Mouse (Mus musculus): ENCODE measurements at regions not wholly inside any gene's neighbourhood (a gene's known extent, or its start where the extent isn't known, plus 50 kb on each side); places are given as distances from the start of the nearest gene placed in this dataset.

DNA sequence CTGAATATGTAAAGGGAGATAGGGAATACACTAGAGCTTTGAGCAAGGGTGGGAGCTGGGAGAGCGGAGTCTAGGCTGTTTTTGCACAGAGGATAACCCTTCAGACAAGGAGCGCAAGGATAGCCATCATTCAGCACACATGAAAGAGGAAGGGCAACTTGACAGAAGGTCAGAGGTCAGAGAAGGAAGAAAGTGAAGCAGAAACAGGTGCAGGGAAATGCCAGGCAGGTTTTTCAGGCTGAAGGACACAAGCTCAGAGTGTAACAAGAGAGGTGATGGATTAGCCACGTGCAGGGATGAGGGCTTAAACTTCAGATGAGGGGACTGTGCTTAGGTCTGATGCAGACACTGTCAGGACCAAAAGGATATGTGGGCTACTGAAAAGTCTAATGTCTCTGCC, 199.5 kb downstream of the Epha4 start:
- H3K4me3 ChIP-seq (ENCODE audit: insufficient read depth, low read length) = no peak overlapping the region
- H3K4me1 ChIP-seq (ENCODE audit: control insufficient read depth, insufficient read depth, low read length) = no peaks in the 10 kb centered on the region
- no peak overlapping the region for H3K27ac ChIP-seq (ENCODE audit: insufficient read depth, low read length)
- TF ChIP-seq POLR2A (IDR thresholded peaks at IDR 0.05; ENCODE audit: extremely low read depth, insufficient read depth, low read length) = no peak
- no peak for TF ChIP-seq CTCF (IDR thresholded peaks at IDR 0.05; ENCODE audit: extremely low read depth, insufficient read depth, low read length)

DNA sequence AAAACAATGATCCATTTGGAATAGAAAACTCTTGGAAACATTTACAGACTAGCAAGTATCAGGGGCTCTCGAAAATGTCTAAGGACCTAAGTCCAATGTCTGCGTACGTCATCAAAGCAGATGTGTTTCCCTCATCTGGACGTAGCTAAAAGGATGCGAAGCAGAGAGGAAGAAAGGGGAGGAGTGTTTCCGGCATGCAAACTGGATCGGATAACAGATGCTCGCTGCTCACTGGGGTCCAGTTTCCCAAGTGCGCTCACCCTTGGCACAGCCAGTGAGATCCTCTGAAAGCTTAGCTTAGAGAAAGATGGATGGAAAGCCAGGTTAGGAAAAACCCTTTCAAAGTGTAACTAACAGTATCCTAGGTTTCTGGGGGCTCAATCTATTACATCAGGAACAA, 198.7 kb downstream of the Epha4 start:
- TF ChIP-seq POLR2A (IDR thresholded peaks at IDR 0.05; ENCODE audit: extremely low read depth, insufficient read depth, low read length) (no peak), CTCF (IDR thresholded peaks at IDR 0.05; ENCODE audit: extremely low read depth, insufficient read depth, low read length) (no peak)

More for the DNA sequence above, 198.7 kb downstream of the Epha4 start:
- Histone ChIP-seq H3K4me1 (ENCODE audit: control insufficient read depth, insufficient read depth, low read length) (no peaks in the 10 kb centered on the region), H3K27ac (ENCODE audit: insufficient read depth, low read length) (no peak overlapping the region), H3K4me3 (ENCODE audit: insufficient read depth, low read length) (no peak overlapping the region)
